Mouse (Mus musculus) intestine, embryonic 14.5 days (tissue): ENCODE results near the gene Dock2. TPM values are rescaled to one million over a fixed set of nuclear protein-coding genes. Genes with fewer than 3 reads are reported as not detected.

Source experiments
- ATAC-seq: fragments of 200-750 bp; cut with Nextera tagmentation; replicated peaks from 2 replicates; pipeline ENCODE4 v1.8.0; 2017; ENCODE audit warnings: low read depth, moderate number of reproducible peaks, moderate TSS enrichment, moderate library complexity; ENCODE audit not compliant: low FRiP score, low TSS enrichment
- DNase-seq: peaks from one replicate; pipeline ENCODE4 v3.0.0-alpha.2; 2018; ENCODE audit warnings: low spot score
- H3K27ac ChIP-seq: fragments of 300-500 bp; sonication (generic); 2 replicates; pipeline ENCODE4 v1.5.1; 2014; ENCODE audit warnings: low read depth, mild to moderate bottlenecking, control low read depth
- H3K27me3 ChIP-seq: fragments of 300-500 bp; sonication (generic); replicated peaks from 2 replicates; pipeline ENCODE4 v1.6.1; 2014; ENCODE audit warnings: low read length, control low read depth; ENCODE audit not compliant: control insufficient read depth, insufficient read depth
- H3K36me3 ChIP-seq: fragments of 300-500 bp; sonication (generic); 2 replicates; pipeline ENCODE4 v1.6.1; 2014; ENCODE audit warnings: low read length, control low read depth; ENCODE audit not compliant: control insufficient read depth, insufficient read depth
- H3K4me1 ChIP-seq: fragments of 300-500 bp; sonication (generic); replicated peaks from 2 replicates; pipeline ENCODE4 v1.6.1; 2014; ENCODE audit warnings: low read length, control low read depth, mixed read lengths; ENCODE audit not compliant: control insufficient read depth, insufficient read depth
- H3K4me2 ChIP-seq: fragments of 300-500 bp; sonication (generic); 2 replicates; pipeline ENCODE4 v1.6.1; 2014; ENCODE audit warnings: low read length
- H3K4me3 ChIP-seq: fragments of 300-500 bp; sonication (generic); 2 replicates; pipeline ENCODE4 v1.5.1; 2014; ENCODE audit warnings: low read depth, low read length, control low read depth, mixed read lengths
- H3K9ac ChIP-seq: fragments of 300-500 bp; sonication (generic); 2 replicates; pipeline ENCODE4 v1.6.1; 2014; ENCODE audit warnings: mild to moderate bottlenecking, low read length
- H3K9me3 ChIP-seq: fragments of 300-500 bp; sonication (generic); 2 replicates; pipeline ENCODE4 v1.6.1; 2016; ENCODE audit warnings: low read length, control low read depth; ENCODE audit not compliant: control insufficient read depth
- WGBS: fragments of 180-500 bp; shearing (Covaris S2); extraction: QIAGEN DNeasy Blood & Tissue Kit; methylation state at CpG from one replicate; pipeline ENCODE4 v1.1.7; 2014; 5-methylcytosine and 5-hydroxymethylcytosine counted together
- polyA plus RNA-seq: library from polyadenylated mRNA; unstranded; fragments of >200 nt; fragmentation: Nextera tagmentation; extraction: Ambion mirVana; gene quantifications from 2 replicates; pipeline ENCODE4 v1.2.1, GENCODE M21; 2014

The Dock2 gene
- polyA plus RNA-seq, 1 experiment from 2014 or later = 1.5 TPM

- no peak overlapping the region for H3K9ac ChIP-seq
- H3K9me3 ChIP-seq = no peaks in the 10 kb centered on the region
- no peak overlapping the region for H3K4me2 ChIP-seq
- DNase-seq = no peak
- 87% methylated on average over 4 of the region's 4 CpGs for WGBS
- no peaks in the 10 kb centered on the region for H3K27me3 ChIP-seq
- H3K4me3 ChIP-seq = no peak overlapping the region
- no peak overlapping the region for H3K27ac ChIP-seq
- no peak for ATAC-seq
- no peaks in the 10 kb centered on the region for H3K4me1 ChIP-seq
- H3K36me3 ChIP-seq = no peaks in the 10 kb centered on the region
Measured at GRCm38 (mm10) chr11:34372224-34372623, 411.5 kb downstream of the Dock2 start.

GRCm38 (mm10) chr11:34356109-34356508 is 427.6 kb downstream of the Dock2 start:
- H3K9me3 ChIP-seq = no peaks in the 10 kb centered on the region
- H3K9ac ChIP-seq = no peak overlapping the region
- H3K4me1 ChIP-seq = 0 out of 2 replicates have a peak, but pooled peaks cover 3% of the 10 kb centered on the region
- H3K4me2 ChIP-seq = no peak overlapping the region
- H3K36me3 ChIP-seq = no peaks in the 10 kb centered on the region
- WGBS = 17% methylated on average over 2 of the region's 2 CpGs
- H3K4me3 ChIP-seq = no peak overlapping the region
- no peaks in the 10 kb centered on the region for H3K27me3 ChIP-seq
- DNase-seq = no peak
- ATAC-seq = no peak
- no peak overlapping the region for H3K27ac ChIP-seq

DNA sequence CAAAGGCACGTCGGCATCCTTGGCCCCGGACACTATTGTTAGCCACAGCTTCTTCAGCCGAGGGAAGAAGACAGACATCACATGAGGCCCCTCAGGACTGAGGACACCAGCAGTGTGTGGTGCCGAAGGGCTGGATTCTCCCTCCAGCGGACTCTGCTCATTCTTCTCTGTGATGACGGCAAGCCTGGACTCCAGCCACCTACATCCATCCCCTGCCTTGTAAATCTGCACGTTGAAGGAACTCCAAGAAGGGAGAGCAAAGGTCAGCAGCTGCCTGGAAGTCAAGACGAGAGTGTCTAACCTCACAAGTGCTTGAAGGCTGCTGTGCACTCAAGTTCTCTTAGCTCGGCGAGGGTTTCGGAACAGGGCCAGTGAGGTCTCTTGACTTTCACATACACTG is 428.3 kb downstream of the Dock2 start:
- H3K4me3 ChIP-seq = no peak overlapping the region
- H3K27me3 ChIP-seq = no peaks in the 10 kb centered on the region
- H3K27ac ChIP-seq = no peak overlapping the region
- H3K9me3 ChIP-seq = no peaks in the 10 kb centered on the region
- WGBS = 43% methylated on average over 12 of the region's 12 CpGs
- H3K9ac ChIP-seq = no peak overlapping the region
- 0 out of 2 replicates have a peak, but pooled peaks cover 3% of the 10 kb centered on the region for H3K4me1 ChIP-seq
- DNase-seq (no peak), ATAC-seq (no peak)
- no peaks in the 10 kb centered on the region for H3K36me3 ChIP-seq
- no peak overlapping the region for H3K4me2 ChIP-seq

- no peaks in the 10 kb centered on the region for H3K4me1 ChIP-seq
- no peaks in the 10 kb centered on the region for H3K27me3 ChIP-seq
- WGBS = 69% methylated on average over 10 of the region's 10 CpGs
- no peaks in the 10 kb centered on the region for H3K9me3 ChIP-seq
- no peak overlapping the region for H3K4me3 ChIP-seq
- no peak overlapping the region for H3K9ac ChIP-seq
- DNase-seq (no peak), ATAC-seq (no peak)
- H3K36me3 ChIP-seq = no peaks in the 10 kb centered on the region
- H3K27ac ChIP-seq = no peak overlapping the region
- no peak overlapping the region for H3K4me2 ChIP-seq
Measured at GRCm38 (mm10) chr11:34349453-34350056, 434.1 kb downstream of the Dock2 start.

GRCm38 (mm10) chr11:34348287-34348918 is 435.3 kb downstream of the Dock2 start:
- H3K27me3 ChIP-seq = no peaks in the 10 kb centered on the region
- ATAC-seq (no peak), DNase-seq (peak; percentile 56)
- H3K9ac ChIP-seq = no peak overlapping the region
- H3K4me2 ChIP-seq = no peak overlapping the region
- no peaks in the 10 kb centered on the region for H3K9me3 ChIP-seq
- H3K36me3 ChIP-seq = no peaks in the 10 kb centered on the region
- no peak overlapping the region for H3K27ac ChIP-seq
- H3K4me3 ChIP-seq = no peak overlapping the region
- 36% methylated on average over 4 of the region's 4 CpGs for WGBS
- no peaks in the 10 kb centered on the region for H3K4me1 ChIP-seq

- Histone ChIP-seq H3K9ac (no peak overlapping the region), H3K36me3 (no peaks in the 10 kb centered on the region), H3K4me2 (no peak overlapping the region), H3K27me3 (no peaks in the 10 kb centered on the region), H3K27ac (no peak overlapping the region), H3K4me3 (no peak overlapping the region), H3K4me1 (no peaks in the 10 kb centered on the region), H3K9me3 (no peaks in the 10 kb centered on the region)
- WGBS = 62% methylated on average over 5 of the region's 5 CpGs
- no peak for ATAC-seq
- DNase-seq = no peak
Measured at GRCm38 (mm10) chr11:34344310-34344709, 439.4 kb downstream of the Dock2 start.

DNA sequence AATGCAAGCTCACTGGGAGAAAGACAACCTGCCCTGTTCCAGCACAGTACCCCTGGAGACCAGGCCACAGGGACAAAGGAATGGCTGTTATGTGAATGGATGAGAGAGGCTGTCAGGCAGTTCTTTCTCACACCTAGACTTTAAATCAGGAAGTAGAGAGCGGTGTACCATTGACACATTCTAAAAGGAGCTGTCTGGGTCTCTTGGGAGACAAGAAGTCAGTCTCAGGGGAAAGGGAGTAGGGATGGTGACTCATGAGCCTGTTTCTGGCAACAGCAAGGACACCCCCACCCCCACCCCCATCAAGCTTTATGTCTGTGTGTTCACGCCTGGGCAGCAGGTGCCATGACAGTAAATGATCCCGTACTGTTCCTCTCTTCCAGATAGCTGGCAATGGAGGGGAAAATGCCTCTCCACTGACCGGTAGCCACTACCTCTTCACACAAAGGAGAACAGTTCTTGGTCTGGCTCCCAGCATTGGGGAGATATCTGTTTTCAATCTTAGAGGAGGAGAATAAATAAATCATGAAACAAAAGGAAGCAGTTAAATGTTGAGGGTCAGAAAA is 439.9 kb downstream of the Dock2 start:
- H3K27me3 ChIP-seq = no peaks in the 10 kb centered on the region
- ATAC-seq (no peak), DNase-seq (no peak)
- no peaks in the 10 kb centered on the region for H3K4me1 ChIP-seq
- H3K9ac ChIP-seq = no peak overlapping the region
- H3K4me3 ChIP-seq = no peak overlapping the region
- H3K9me3 ChIP-seq = no peaks in the 10 kb centered on the region
- no peaks in the 10 kb centered on the region for H3K36me3 ChIP-seq
- H3K27ac ChIP-seq = no peak overlapping the region
- H3K4me2 ChIP-seq = no peak overlapping the region
- 61% methylated on average over 4 of the region's 4 CpGs for WGBS

GRCm38 (mm10) chr11:34339693-34340092 is 444.0 kb downstream of the Dock2 start:
- Histone ChIP-seq H3K4me2 (no peak overlapping the region), H3K9ac (no peak overlapping the region), H3K36me3 (no peaks in the 10 kb centered on the region), H3K4me1 (no peaks in the 10 kb centered on the region), H3K9me3 (no peaks in the 10 kb centered on the region), H3K27me3 (no peaks in the 10 kb centered on the region), H3K27ac (no peak overlapping the region), H3K4me3 (no peak overlapping the region)
- ATAC-seq (no peak), DNase-seq (no peak)
- 79% methylated on average over 5 of the region's 5 CpGs for WGBS

GRCm38 (mm10) chr11:34337907-34338306 is 445.8 kb downstream of the Dock2 start:
- WGBS = 71% methylated on average over 1 of the region's 1 CpGs
- no peaks in the 10 kb centered on the region for H3K9me3 ChIP-seq
- H3K27me3 ChIP-seq = no peaks in the 10 kb centered on the region
- ATAC-seq = no peak
- DNase-seq = no peak
- H3K27ac ChIP-seq = no peak overlapping the region
- no peak overlapping the region for H3K9ac ChIP-seq
- H3K4me1 ChIP-seq = no peaks in the 10 kb centered on the region
- no peak overlapping the region for H3K4me2 ChIP-seq
- no peak overlapping the region for H3K4me3 ChIP-seq
- H3K36me3 ChIP-seq = no peaks in the 10 kb centered on the region
